Mouse (Mus musculus) megakaryocyte, embryonic 14.5 days (primary cell): ENCODE measurements at regions not wholly inside any gene's neighbourhood (a gene's known extent, or its start where the extent isn't known, plus 50 kb on each side); places are given as distances from the start of the nearest gene placed in this dataset.
A peak's percentile ranks its signal among the peaks of the same experiment; 100 is the strongest.

Source experiments
- H3K27me3 ChIP-seq: replicated peaks from 2 replicates; pipeline ENCODE3; 2012; ENCODE audit warnings: inconsistent platforms
- H3K36me3 ChIP-seq: replicated peaks from 2 replicates; pipeline ENCODE3; 2012; ENCODE audit warnings: low read length, inconsistent platforms, mixed read lengths
- H3K4me1 ChIP-seq: 2 replicates; pipeline ENCODE4 v1.6.1; 2012; ENCODE audit warnings: inconsistent platforms
- H3K4me3 ChIP-seq: replicated peaks from 2 replicates; pipeline ENCODE3; 2012; ENCODE audit warnings: moderate library complexity, mild to moderate bottlenecking, inconsistent platforms
- H3K9me3 ChIP-seq: 2 replicates; pipeline ENCODE4 v1.6.1; 2012; ENCODE audit warnings: inconsistent platforms
- FLI1 ChIP-seq: IDR thresholded peaks from 2 replicates; pipeline ENCODE4 v1.6.1; 2012; ENCODE audit warnings: low read length, inconsistent platforms, mixed read lengths
- GATA1 ChIP-seq: IDR thresholded peaks from 3 replicates; pipeline ENCODE4 v1.6.1; 2012; ENCODE audit warnings: mixed read lengths, low read length, inconsistent platforms, borderline replicate concordance

- Histone ChIP-seq H3K4me1 (peaks cover 14% of the 10 kb centered on the region), H3K27me3 (peaks cover 46% of the 10 kb centered on the region), H3K36me3 (no peaks in the 10 kb centered on the region), H3K9me3 (peaks cover 5% of the 10 kb centered on the region), H3K4me3 (no peak overlapping the region)
- no peak for TF ChIP-seq FLI1
Measured at GRCm38 (mm10) chr6:89003197-89003923, 101.3 kb downstream of the Tpra1 start.

- Histone ChIP-seq H3K36me3 (no peaks in the 10 kb centered on the region), H3K27me3 (peaks cover 53% of the 10 kb centered on the region), H3K4me1 (peaks cover 20% of the 10 kb centered on the region), H3K4me3 (no peak overlapping the region), H3K9me3 (peaks cover 4% of the 10 kb centered on the region)
- TF ChIP-seq FLI1 (no peak), GATA1 (no peak)
Measured at GRCm38 (mm10) chr6:89005094-89005493, 103.0 kb downstream of the Tpra1 start.

GRCm38 (mm10) chr6:89006997-89007396, 104.9 kb downstream of the Tpra1 start:
- Histone ChIP-seq H3K4me3 (no peak overlapping the region), H3K27me3 (peaks cover 63% of the 10 kb centered on the region), H3K36me3 (no peaks in the 10 kb centered on the region), H3K4me1 (peaks cover 20% of the 10 kb centered on the region), H3K9me3 (peaks cover 4% of the 10 kb centered on the region)
- TF ChIP-seq FLI1: no peak
- no peak for TF ChIP-seq GATA1

GRCm38 (mm10) chr6:89007516-89007915, 105.5 kb downstream of the Tpra1 start:
- TF ChIP-seq FLI1 (no peak), GATA1 (no peak)
- H3K27me3 ChIP-seq: peaks cover 64% of the 10 kb centered on the region

GRCm38 (mm10) chr6:89008614-89009171, 106.6 kb downstream of the Tpra1 start:
- Histone ChIP-seq H3K27me3 (peaks cover 67% of the 10 kb centered on the region), H3K9me3 (peaks cover 4% of the 10 kb centered on the region), H3K4me1 (peaks cover 15% of the 10 kb centered on the region), H3K4me3 (peak overlapping the region; percentile 0), H3K36me3 (no peaks in the 10 kb centered on the region)
- TF ChIP-seq FLI1: no peak

More at GRCm38 (mm10) chr6:89007516-89007915, 105.5 kb downstream of the Tpra1 start:
- H3K36me3 ChIP-seq: no peaks in the 10 kb centered on the region
- H3K4me3 ChIP-seq: no peak overlapping the region
- peaks cover 20% of the 10 kb centered on the region for H3K4me1 ChIP-seq
- peaks cover 4% of the 10 kb centered on the region for H3K9me3 ChIP-seq

- Histone ChIP-seq H3K4me1 (peaks cover 8% of the 10 kb centered on the region), H3K36me3 (no peaks in the 10 kb centered on the region), H3K27me3 (peaks cover 67% of the 10 kb centered on the region), H3K4me3 (no peak overlapping the region), H3K9me3 (no peaks in the 10 kb centered on the region)
- TF ChIP-seq GATA1 (no peak), FLI1 (no peak)
Measured at GRCm38 (mm10) chr6:89012998-89013689, 111.1 kb downstream of the Tpra1 start.

GRCm38 (mm10) chr6:89013690-89014061, 111.6 kb downstream of the Tpra1 start:
- Histone ChIP-seq H3K4me1 (peaks cover 3% of the 10 kb centered on the region), H3K36me3 (no peaks in the 10 kb centered on the region), H3K27me3 (peaks cover 62% of the 10 kb centered on the region), H3K9me3 (no peaks in the 10 kb centered on the region), H3K4me3 (no peak overlapping the region)
- TF ChIP-seq FLI1 (no peak), GATA1 (no peak)

GRCm38 (mm10) chr6:89024101-89024650, 122.1 kb downstream of the Tpra1 start:
- no peak for TF ChIP-seq FLI1
- TF ChIP-seq GATA1: no peak

GRCm38 (mm10) chr6:89033433-89034298, 131.6 kb downstream of the Tpra1 start:
- H3K4me1 ChIP-seq: no peaks in the 10 kb centered on the region
- no peaks in the 10 kb centered on the region for H3K36me3 ChIP-seq
- TF ChIP-seq FLI1 (no peak), GATA1 (no peak)
- H3K27me3 ChIP-seq: peaks cover 74% of the 10 kb centered on the region
- H3K4me3 ChIP-seq: no peak overlapping the region
- no peaks in the 10 kb centered on the region for H3K9me3 ChIP-seq

More at GRCm38 (mm10) chr6:89024101-89024650, 122.1 kb downstream of the Tpra1 start:
- Histone ChIP-seq H3K4me3 (no peak overlapping the region), H3K4me1 (no peaks in the 10 kb centered on the region), H3K27me3 (peaks cover 75% of the 10 kb centered on the region), H3K9me3 (no peaks in the 10 kb centered on the region), H3K36me3 (no peaks in the 10 kb centered on the region)
